Mouse (Mus musculus) heart, postnatal 10 days (tissue): ENCODE results near the gene Pelo. TPM values are rescaled to one million over a fixed set of nuclear protein-coding genes. Genes with fewer than 3 reads are reported as not detected.

Experiments
- DNase-seq, 2 experiments: peaks; one replicate each; pipeline ENCODE4 v3.0.0; 2021
- intact Hi-C: fragments of 180-260 bp; cut with DNase I; formaldehyde crosslinking; loops from one replicate; pipeline ENCODE4 v1.15.1; 2025
- total RNA-seq, 2 experiments: library from RNA; stranded (reverse); gene quantifications; 2 replicates each; pipeline ENCODE4 v1.2.3; 2021

Pelo gene
- total RNA-seq: 10 to 100 TPM; 26.7 to 28.3 TPM

DNA sequence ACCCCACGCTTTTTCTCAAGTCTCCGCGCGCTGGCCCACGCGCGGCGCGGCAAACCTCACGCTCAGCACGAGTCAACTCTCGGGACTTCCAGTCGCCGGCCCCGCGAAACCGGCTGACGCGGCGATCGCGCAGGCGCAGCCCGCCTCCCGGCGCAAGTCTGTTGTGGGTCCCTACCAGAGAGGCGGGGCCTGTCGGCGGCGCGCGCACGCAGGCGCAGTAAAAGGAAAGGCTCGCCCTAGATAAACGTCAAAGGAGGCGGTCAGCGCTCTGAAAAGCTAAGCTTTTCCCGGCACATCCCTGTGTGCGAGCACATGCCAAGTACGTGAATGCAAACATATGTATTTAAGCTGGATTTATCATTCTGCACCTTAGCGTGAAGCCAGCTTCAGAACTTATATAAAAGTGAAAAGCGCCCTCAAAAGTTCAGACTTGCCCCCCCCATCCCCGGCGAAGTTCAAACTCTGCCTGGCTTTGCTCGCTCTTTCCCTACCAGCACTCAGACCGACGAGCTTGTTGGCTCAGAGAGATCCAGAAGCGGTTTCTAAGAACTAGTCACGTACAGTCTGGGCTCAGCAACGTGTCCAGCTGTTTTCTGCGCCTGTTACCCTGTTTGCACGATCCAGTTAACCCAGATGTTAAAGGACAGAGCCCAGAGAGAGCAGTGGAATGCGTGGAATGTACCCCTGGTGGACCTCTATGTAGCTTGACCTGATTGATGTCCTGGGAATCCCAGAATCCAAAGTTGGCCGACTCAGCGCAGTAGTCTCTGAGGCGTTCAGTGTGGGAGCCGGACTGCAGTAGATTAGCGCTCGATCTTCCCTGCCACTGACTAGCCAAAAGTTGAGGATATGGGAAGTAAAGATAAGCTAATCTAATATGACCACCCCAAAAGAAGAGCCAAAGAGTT is at the start of gene Pelo:
Gene Pelo, minus strand, starts transcription at position 118 of the 908 bp plus-strand sequence.
- intact Hi-C loops: no loop called here
- peak; percentile 97 to 98 for DNase-seq

DNA sequence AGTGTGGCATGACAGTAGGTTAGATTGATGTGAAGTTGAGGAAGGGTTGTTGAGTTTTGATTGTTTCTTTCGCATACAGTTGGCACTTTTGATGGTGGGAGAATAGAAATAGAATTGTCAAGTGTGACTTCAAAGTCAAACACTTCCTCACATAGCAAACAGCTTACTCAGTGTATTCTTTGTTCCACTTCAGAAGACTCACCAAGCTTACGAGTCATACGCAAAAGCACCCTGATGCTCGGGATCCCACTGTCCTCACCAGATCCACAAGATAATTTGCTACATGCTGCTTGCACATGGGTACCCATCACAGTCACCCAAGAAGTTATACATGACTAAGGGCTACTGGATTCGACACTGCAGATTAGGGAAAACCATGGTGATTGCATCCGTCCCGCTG is 48.5 kb upstream of the Pelo start:
- DNase-seq: no peak
- intact Hi-C loops: no loop called here

DNA sequence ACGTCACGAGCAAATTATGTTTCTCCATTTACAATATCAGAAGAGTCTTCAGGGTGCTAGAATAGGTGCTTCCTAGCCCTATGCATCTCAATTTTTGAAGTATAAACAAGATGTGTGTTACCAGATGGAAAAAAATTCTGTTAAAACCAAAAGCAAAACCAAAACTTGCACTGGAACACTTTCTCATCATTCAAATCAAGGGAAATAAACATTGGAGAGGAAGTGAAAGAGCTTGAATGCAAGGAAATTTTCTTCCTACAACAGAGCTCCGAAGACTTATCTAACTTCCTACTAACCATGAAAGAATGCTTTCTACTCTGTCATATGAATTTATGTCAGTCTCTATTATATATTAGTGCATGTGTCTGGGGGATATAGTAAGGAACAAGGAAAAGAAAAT is 46.8 kb upstream of the Pelo start:
- intact Hi-C loops: no loop called here
- no peak for DNase-seq

DNA sequence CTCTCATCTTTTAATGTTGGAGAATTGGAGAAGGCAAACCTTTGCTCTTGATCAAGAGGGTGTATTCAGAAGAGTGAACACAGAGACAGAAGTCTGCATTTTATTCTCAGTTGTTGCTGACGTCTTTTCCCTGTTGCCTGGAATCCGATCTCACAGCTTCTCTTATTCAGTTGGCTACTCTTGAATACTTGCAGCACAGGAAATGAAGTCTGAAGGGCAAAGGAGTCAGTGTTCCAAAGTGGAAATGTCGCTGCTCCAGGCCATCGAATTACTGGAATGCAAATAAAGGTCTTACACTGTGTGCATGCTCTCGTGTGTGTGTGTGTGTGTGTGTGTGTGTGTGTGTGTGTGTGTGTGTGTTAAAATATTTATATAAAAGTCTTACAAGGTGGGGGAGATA is 42.4 kb upstream of the Pelo start:
- DNase-seq: peak in 1 of 2 experiments; percentile 15
- intact Hi-C loops: no loop called here

DNA sequence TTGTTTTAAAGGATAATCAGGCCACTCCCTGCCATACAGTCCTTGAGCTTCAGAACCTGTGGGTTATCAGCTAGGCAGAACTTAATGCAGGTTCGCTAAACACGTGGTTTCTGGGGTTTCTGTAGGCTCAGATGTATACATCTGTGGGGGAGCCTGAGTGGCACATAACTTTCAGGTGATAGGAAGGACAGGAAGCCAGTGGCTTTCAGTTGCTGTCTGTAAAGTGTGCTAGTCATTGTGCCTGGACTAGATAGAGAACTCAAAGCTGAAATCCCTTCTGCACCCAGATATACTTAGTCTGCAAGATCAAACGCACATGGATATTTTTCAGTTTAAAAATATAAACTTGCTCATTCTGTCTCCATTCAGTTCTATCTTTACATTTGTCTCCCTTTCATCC is 41.4 kb upstream of the Pelo start:
- intact Hi-C loops: no loop called here
- no peak for DNase-seq

DNA sequence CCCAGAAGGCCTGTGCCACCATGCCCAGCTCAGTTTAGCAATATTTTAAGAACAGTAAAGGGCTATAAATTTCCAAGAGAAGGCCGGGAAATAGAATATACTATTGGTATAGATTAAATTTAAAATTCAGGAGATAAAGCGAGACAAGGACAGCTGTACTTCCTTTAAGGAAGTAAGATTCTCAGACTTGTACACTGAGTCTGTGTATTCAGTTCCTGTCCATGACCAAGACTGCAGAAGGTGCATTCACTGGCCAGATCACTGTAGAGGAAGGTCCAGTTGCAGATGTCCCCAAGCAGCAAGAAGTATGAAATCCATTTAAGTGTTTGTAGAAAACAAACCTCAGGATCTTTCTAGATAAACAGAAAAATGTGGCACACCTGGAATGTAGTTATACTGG is 40.0 kb upstream of the Pelo start:
- intact Hi-C loops: no loop called here
- no peak for DNase-seq

DNA sequence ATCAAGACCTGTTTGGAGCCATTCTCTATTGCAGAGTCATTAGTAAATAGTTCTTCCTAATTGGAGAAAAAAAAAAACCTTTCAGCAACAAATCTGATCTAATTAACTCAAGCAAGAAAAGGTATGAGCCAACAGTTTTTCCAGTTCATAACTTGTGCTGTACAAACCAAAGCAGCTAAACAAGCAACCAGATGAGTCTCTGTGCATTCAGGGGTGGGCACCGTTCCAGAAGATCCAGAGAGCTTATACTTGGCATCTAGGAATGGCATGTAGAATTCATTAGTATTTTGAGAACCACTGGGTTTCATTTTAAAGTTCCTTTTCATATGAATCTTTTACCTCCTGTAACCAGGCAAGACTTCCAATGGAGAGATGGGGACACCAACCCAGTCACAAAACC is 37.8 kb upstream of the Pelo start:
- DNase-seq: no peak
- intact Hi-C loops: no loop called here

DNA sequence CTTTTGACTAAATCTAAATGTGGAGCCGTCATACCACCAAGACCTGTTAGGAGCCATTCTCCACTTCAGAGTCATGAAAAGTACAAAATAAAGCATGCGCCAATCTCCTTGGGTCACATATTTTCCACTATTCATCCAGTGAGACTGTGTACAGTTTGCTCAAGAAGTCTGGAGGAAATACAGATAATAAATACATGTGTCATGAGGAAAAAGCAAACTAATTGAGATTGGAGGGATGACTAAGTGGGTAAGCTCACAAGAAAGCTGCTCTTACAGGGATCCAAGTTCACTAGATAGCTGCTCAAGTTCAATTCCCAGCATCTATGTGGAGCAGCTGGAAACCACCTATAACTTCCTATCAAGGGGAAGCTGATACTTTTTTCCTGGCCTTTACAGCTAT is 36.5 kb upstream of the Pelo start:
- intact Hi-C loops: no loop called here
- no peak for DNase-seq

DNA sequence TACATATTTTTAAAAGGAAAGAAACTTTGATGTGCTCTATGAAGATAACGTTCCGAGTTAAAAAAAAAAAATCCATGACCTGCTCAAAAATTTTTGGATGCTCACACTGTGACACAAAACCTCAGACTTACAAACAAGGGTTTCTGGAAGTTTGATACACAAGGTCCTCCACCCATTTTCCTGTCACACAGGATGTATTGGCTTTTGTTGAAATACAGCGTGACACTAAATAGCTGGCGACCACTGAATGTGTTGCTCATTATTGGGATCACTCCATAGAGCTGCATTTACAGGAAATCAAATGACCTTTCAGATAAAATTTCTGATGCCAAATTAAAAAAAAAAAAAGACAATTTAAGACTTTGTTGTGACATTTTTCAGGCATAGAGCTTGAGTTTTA is 35.1 kb upstream of the Pelo start:
- DNase-seq: no peak
- intact Hi-C loops: no loop called here

DNA sequence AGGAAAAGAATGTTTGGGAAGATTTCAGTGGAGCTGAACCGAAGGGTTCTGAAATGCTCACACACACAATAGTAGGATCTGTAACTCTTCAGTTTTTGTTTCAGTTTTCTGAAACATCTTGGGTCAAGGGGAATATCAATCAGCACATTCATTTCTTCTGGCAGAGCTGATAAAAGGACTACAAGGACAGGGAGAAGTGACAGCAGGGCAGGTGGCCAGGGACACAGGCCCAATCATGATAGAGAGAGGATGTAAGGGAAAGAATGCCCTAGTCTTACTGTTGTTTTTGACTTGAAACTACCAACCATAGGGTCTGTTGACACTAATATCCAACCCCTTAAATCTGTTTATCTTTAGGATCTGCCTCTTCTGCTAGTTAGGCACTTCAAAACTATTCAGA is 34.5 kb upstream of the Pelo start:
- DNase-seq: no peak
- intact Hi-C loops: loop anchor here (5.0 kb wide), 1 partner anchor 33 kb away; no protein-coding TSS in a partner anchor

DNA sequence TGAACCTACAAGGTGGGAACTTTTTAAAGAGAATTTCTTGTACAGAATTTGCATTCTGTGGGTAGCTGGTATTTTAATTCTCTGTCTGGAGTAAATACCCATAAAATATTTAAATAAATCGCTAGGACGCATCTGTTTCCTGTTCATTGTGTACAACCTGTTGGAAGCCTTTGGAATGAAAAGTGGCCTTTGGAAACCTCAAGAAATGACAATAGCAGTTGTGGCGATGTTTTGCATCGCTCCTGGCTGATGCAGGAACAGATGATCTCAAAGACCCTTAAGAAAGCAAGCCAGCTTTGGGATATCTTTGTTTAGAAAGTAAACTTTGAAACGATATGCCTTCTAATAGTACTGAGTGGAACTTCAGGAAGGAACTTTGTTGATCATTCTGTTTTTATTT is 28.8 kb upstream of the Pelo start:
- DNase-seq: no peak
- intact Hi-C loops: no loop called here

DNA sequence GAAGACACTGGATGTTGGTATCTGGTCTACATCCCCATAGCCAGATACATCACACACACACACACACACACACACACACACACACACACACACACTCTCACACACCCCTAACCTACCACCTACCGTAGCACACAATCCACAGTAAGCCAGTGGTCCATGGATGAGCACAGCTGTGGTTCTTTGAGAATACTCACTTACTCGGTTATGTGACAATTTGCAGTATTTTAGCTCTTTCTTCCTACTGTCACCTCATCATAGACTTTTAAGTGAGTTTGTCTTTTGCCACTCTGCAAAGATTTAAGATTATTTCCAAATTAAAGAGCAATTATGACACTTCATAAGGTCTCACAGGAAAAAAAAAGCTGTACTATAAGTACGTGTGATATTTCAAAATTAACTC is 28.2 kb upstream of the Pelo start:
- intact Hi-C loops: no loop called here
- DNase-seq: no peak

DNA sequence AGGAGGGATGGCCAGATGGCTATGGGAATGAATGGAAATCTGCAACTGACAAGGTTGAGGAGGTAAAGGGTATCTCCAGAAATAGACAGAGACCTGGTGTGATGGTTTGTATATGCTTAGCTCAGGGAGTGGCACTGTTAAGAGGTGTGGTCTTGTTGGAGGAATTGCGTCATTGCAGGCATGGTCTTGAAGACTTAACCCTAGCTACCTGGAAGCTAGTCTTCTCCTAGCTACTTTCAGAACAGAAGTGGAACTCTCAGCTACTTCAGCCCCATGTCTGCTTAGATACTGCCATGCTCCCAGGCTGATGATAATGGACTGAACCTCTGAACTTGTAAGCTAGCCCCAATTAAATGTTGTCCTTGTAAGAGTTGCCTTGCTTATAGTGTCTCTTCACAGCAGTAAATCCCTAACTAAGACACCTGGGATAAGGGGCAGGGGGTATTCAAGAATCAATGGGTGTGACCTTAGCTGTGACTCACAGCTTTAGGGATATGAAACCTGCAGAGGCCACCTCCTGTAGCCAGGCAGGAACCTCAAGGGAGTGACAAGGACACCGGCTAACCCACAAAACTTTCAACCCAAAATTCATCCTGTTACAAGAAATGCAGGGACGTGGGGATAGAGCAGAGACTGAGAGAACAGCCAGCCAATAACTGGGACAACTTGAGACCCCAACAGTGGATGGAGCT is 27.1 kb upstream of the Pelo start:
- DNase-seq: no peak
- intact Hi-C loops: no loop called here

DNA sequence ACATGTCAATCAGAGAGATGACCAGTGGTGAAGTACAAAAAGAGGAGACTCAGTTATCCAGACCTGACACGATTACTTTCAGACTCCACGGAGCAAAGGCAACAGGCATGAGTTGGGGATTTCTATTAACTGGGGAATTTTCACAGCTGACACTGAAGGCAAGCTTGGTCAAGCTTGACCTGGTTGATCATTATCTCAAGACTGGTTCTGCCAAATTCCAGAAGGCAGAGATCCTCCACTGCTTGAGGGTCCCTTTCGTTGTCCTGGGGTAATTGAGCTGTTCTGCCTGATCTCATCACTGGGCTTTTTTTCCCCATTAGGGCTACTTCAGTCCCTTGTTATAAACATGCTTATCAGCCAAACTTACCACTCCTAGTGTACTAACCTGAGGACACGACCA is 19.6 kb upstream of the Pelo start:
- intact Hi-C loops: loop anchor here (10.0 kb wide), 1 partner anchor 275 kb away; no protein-coding TSS in a partner anchor
- DNase-seq: no peak

DNA sequence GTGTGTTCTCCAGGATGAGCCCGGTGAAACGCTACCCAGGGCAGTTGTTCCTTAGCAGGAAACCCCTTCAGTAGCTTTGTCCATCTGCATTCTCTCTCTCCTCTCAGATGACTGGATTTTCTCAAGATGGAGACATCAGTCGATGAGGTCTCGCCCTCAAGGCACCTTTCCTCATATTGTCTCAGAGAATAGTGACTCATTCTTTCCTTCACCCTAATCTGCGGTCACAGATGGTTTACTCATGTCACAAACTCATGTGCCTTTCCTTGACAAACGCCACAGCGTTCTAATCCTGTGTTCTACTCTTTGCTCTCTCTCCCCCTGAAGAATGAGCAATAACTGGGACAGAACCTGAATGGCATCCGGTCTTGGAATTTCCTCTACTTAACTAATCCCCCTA is 17.4 kb upstream of the Pelo start:
- no peak for DNase-seq
- intact Hi-C loops: loop anchor here (10.0 kb wide), 1 partner anchor 273 kb away; no protein-coding TSS in a partner anchor

DNA sequence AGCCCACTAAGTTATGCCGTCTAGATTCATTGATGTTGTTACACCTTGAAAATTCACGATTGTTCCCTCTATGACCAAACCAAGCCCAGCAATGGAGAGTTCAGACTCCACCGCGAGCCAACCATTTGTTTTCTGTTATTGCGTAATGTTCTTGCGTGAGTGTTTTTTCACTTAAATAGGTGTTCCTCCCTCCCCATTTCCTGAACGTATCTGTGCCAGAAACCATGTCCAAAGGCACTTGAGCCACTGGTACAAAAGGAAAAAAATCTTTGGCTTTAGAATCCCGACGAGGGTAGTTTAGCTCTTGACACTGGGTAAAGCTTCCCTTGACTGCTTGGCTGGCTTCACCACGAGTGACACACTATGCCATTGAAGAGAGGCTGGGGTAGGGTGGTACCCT is 16.2 kb upstream of the Pelo start:
- DNase-seq: no peak
- intact Hi-C loops: loop anchor here (10.0 kb wide), 1 partner anchor 271 kb away; no protein-coding TSS in a partner anchor

DNA sequence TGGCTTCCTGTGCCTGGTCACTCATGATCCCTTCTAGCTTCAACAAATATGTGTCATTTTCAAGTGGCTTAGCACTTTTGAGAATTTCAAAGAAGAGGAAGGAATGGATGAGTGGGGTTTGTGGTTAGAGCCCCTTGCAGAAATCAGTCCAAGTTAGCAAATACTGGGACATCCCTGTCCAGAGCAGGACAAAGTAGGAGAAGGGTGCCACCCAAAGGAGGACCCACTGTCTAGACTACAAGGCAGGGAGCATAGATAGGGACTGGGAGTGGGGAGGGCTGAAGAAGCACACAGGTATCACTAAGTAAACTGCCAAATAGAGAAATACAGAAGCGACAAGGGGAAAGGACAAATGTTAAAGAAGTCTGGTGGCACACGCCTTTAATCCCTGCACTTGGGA is 12.8 kb upstream of the Pelo start:
- intact Hi-C loops: loop anchor here (5.0 to 10.0 kb wide), 4 partner anchors 45 to 268 kb away; no protein-coding TSS in a partner anchor
- no peak for DNase-seq

DNA sequence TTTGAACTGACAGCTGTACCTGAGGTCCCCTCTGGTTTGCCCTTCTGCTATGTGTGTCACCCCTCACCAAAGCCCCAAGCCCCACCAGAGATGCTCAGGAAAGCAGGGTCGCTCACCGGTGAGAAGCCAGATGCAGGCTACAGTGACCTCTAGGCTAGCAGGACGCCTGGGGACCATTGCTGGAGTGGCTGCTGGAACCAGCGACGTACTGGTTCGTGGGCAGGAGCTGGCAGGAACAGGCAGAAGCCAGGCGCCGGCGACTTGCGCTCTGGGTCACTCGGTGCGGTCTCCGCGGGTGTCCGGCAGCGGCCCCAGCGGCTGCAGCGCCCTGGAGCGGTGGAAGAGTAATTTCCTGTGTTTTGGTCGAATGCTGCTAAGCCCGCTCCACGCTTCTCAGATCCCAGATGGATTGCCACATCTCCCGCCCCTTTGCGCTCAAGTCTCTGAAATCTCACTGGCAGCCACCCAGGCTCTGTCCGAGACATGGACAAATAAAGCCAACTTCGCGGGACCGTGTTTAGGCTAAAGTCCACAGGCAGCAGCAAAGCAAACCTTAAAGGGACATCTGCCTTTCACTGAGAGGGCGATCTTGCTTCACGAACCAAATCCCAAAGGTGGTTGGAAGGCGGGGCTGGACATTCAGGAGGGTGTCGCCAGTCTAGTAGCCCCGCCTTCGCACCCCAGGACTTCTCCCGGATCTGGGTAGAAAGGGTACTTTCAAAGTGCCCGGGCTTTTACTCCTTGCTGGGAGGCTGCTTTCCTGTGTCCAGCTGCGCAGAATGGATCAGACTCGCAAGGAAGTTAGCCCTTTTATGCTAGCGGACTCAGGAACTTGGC is 11.6 kb upstream of the Pelo start, which contains the start of the genes Gm49395 and Itga1:
Gene Gm49395, minus strand, starts transcription at position 567 of the 837 bp plus-strand sequence.
Gene Itga1, minus strand, starts transcription at position 610 of the 837 bp plus-strand sequence.
- intact Hi-C loops: loop anchor here (2.0 to 10.0 kb wide), 5 partner anchors 46 to 267 kb away; no protein-coding TSS in a partner anchor
- DNase-seq: peak; percentile 88 to 89

DNA sequence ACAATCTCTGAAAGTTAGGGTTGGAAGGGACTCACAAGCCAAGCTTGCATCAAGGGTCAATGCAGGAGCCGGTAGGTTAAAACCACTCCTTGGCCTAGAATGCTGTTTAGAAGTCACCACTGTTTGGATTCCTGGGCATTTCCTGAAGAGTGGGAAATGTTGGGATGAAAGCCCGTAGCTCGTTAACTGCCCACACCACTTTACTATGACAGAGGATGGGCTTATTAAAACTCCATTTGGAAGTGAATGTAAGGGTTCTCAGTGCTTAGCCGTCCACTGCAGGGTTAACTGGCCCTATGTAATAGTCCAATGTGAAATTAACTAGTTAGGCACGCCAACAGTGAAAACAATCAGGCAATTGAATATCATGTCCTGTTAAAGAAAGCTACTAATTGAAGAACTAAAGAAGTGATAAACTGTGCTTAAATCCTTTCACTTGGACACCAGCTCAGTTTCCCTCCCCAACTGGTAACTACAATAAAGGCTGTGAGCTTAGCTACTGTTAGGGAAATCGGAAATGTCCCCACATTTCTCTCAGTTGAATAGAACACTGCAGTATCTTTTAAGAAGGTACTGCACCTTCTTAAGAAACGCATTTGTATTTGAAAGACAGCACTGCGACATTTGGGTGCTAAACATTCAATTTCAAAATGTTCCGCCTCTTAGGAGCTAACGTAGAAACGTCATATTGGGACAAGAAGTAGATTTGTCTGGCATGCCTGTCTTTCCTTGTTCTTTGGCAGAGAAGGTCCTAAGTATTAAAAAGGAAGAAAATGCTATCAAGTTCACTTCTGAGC is 10.6 kb upstream of the Pelo start:
- intact Hi-C loops: loop anchor here (2.0 to 10.0 kb wide), 5 partner anchors 47 to 266 kb away; no protein-coding TSS in a partner anchor
- DNase-seq: no peak

DNA sequence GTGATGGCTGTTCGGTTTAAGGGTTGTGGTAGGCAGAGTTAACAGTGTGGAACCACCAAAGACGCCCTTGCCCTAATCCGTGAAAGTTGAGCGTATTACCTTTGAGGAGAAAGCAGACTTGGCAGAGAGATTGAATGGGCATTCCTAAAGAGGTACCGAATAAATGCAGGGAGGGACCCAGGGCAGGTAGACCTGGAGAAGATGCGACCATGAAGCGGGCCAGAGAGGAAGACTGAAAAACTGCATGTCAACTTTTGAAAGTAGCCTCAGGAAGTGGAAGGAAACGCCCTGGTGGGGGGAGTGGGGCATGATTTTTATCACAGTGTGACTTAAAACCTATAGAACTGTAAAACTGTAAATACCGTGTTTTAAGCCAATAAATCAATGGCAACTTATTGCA is 9.4 kb upstream of the Pelo start:
- intact Hi-C loops: loop anchor here (5.0 kb wide), 2 partner anchors 37 to 77 kb away; no protein-coding TSS in a partner anchor

More for the DNA sequence above, 9.4 kb upstream of the Pelo start:
- no peak for DNase-seq
